Mouse (Mus musculus) forebrain, embryonic 10.5 days (tissue): Measurements from ENCODE around the gene Itprip. TPM values are rescaled to one million over a fixed set of nuclear protein-coding genes. Genes with fewer than 3 reads are reported as not detected.

Source experiments
- DNase-seq: peaks from one replicate; pipeline ENCODE4 v3.0.0-alpha.2; 2017; ENCODE audit warnings: low spot score; ENCODE audit errors: extremely low spot score
- H3K27ac ChIP-seq: fragments of 300-500 bp; sonication (generic); 2 replicates; pipeline ENCODE4 v1.5.1; 2016; ENCODE audit warnings: mild to moderate bottlenecking
- H3K27me3 ChIP-seq: fragments of 300-500 bp; sonication (generic); 2 replicates; pipeline ENCODE4 v1.6.1; 2016; ENCODE audit warnings: mild to moderate bottlenecking; ENCODE audit not compliant: poor library complexity, severe bottlenecking
- H3K36me3 ChIP-seq: fragments of 300-500 bp; sonication (generic); replicated peaks from 2 replicates; pipeline ENCODE4 v1.6.1; 2016; ENCODE audit warnings: mild to moderate bottlenecking, moderate library complexity
- H3K4me1 ChIP-seq: fragments of 300-500 bp; sonication (generic); 2 replicates; pipeline ENCODE4 v1.6.1; 2016
- H3K4me3 ChIP-seq: fragments of 300-500 bp; sonication (generic); 2 replicates; pipeline ENCODE4 v1.5.1; 2016; ENCODE audit warnings: mild to moderate bottlenecking, moderate library complexity
- H3K9me3 ChIP-seq: fragments of 300-500 bp; sonication (generic); 2 replicates; pipeline ENCODE4 v1.6.1; 2016; ENCODE audit warnings: mild to moderate bottlenecking, moderate library complexity
- WGBS: fragments of 180-500 bp; shearing (Covaris S2); methylation state at CpG from one replicate; pipeline ENCODE4 v1.1.7; 2016; 5-methylcytosine and 5-hydroxymethylcytosine counted together
- polyA plus RNA-seq: library from polyadenylated mRNA; unstranded; fragments of >200 nt; fragmentation: Nextera tagmentation; extraction: Ambion mirVana; gene quantifications from 2 replicates; pipeline ENCODE4 v1.2.1, GENCODE M21; 2016

Gene Itprip
- polyA plus RNA-seq, 1 experiment from 2014 or later, result 21.2 TPM

- no peaks in the 10 kb centered on the region for H3K27me3 ChIP-seq
- no peaks in the 10 kb centered on the region for H3K36me3 ChIP-seq
- H3K9me3 ChIP-seq, result no peaks in the 10 kb centered on the region
- no peak for DNase-seq
- H3K27ac ChIP-seq, result no peak overlapping the region
- 78% methylated on average over 7 of the region's 7 CpGs for WGBS
- no peak overlapping the region for H3K4me3 ChIP-seq
- peaks cover 6% of the 10 kb centered on the region for H3K4me1 ChIP-seq
Observed at GRCm38 (mm10) chr19:47870102-47870666, 48.9 kb downstream of the Itprip start.

GRCm38 (mm10) chr19:47869516-47869915 lies 49.6 kb downstream of the Itprip start:
- Histone ChIP-seq H3K4me1 (peaks cover 13% of the 10 kb centered on the region), H3K27ac (no peak overlapping the region), H3K36me3 (peaks cover 2% of the 10 kb centered on the region; the same call in 1 of the 2 replicates), H3K9me3 (no peaks in the 10 kb centered on the region), H3K27me3 (no peaks in the 10 kb centered on the region), H3K4me3 (no peak overlapping the region)
- DNase-seq, result no peak
- 84% methylated on average over 3 of the region's 3 CpGs for WGBS

GRCm38 (mm10) chr19:47868951-47869350 lies 50.1 kb downstream of the Itprip start:
- H3K36me3 ChIP-seq, result peaks cover 7% of the 10 kb centered on the region; the same call in 1 of the 2 replicates
- H3K27me3 ChIP-seq, result no peaks in the 10 kb centered on the region
- WGBS, result 73% methylated on average over 4 of the region's 4 CpGs
- DNase-seq, result no peak
- no peak overlapping the region for H3K27ac ChIP-seq
- H3K4me1 ChIP-seq, result peaks cover 14% of the 10 kb centered on the region
- no peaks in the 10 kb centered on the region for H3K9me3 ChIP-seq
- H3K4me3 ChIP-seq, result no peak overlapping the region

GRCm38 (mm10) chr19:47867628-47868175 lies 51.4 kb downstream of the Itprip start:
- Histone ChIP-seq H3K4me1 (peaks cover 14% of the 10 kb centered on the region), H3K36me3 (peaks cover 14% of the 10 kb centered on the region; the same call in 1 of the 2 replicates), H3K27ac (no peak overlapping the region), H3K9me3 (no peaks in the 10 kb centered on the region), H3K27me3 (no peaks in the 10 kb centered on the region), H3K4me3 (no peak overlapping the region)
- 71% methylated on average over 4 of the region's 4 CpGs for WGBS
- no peak for DNase-seq

- Histone ChIP-seq H3K4me3 (peak within 1 kb of the TSS; percentile 74), H3K4me1 (peaks cover 14% of the 10 kb centered on the region), H3K27ac (peak within 1 kb of the TSS; percentile 97), H3K36me3 (peaks cover 23% of the 10 kb centered on the region; the same call in 1 of the 2 replicates), H3K9me3 (no peaks in the 10 kb centered on the region), H3K27me3 (no peaks in the 10 kb centered on the region)
- peak; percentile 93 for DNase-seq
- under 1% methylated on average over 49 of the region's 49 CpGs for WGBS
Observed at GRCm38 (mm10) chr19:47865353-47865947, 53.6 kb downstream of the Itprip start, which contains the start of gene Gsto2. TSS of gene Gsto2 (plus strand) at chr19:47865534.

- H3K4me3 ChIP-seq, result peak overlapping the region; percentile 74
Observed at GRCm38 (mm10) chr19:47864721-47865120, 54.4 kb downstream of the Itprip start.

GRCm38 (mm10) chr19:47864051-47864450 lies 55.0 kb downstream of the Itprip start:
- DNase-seq, result no peak
- H3K27me3 ChIP-seq, result no peaks in the 10 kb centered on the region
- H3K9me3 ChIP-seq, result no peaks in the 10 kb centered on the region
- H3K27ac ChIP-seq, result no peak overlapping the region
- 96% methylated on average over 9 of the region's 9 CpGs for WGBS
- peaks cover 37% of the 10 kb centered on the region for H3K36me3 ChIP-seq
- H3K4me3 ChIP-seq, result no peak overlapping the region
- peaks cover 14% of the 10 kb centered on the region for H3K4me1 ChIP-seq

More at GRCm38 (mm10) chr19:47864721-47865120, 54.4 kb downstream of the Itprip start:
- Histone ChIP-seq H3K4me1 (peaks cover 14% of the 10 kb centered on the region), H3K27ac (peak overlapping the region; percentile 97), H3K27me3 (no peaks in the 10 kb centered on the region), H3K36me3 (peaks cover 30% of the 10 kb centered on the region), H3K9me3 (no peaks in the 10 kb centered on the region)
- 85% methylated on average over 7 of the region's 7 CpGs for WGBS
- DNase-seq, result no peak

- H3K27me3 ChIP-seq, result no peaks in the 10 kb centered on the region
- no peaks in the 10 kb centered on the region for H3K9me3 ChIP-seq
- DNase-seq, result no peak
- H3K27ac ChIP-seq, result no peak overlapping the region
- H3K4me1 ChIP-seq, result peaks cover 14% of the 10 kb centered on the region
- 96% methylated on average over 3 of the region's 3 CpGs for WGBS
- no peak overlapping the region for H3K4me3 ChIP-seq
- peaks cover 50% of the 10 kb centered on the region for H3K36me3 ChIP-seq
Observed at GRCm38 (mm10) chr19:47862581-47862980, 56.5 kb downstream of the Itprip start.

GRCm38 (mm10) chr19:47859180-47859579 lies 59.9 kb downstream of the Itprip start:
- no peak for DNase-seq
- Histone ChIP-seq H3K27ac (no peak overlapping the region), H3K4me1 (peaks cover 22% of the 10 kb centered on the region), H3K4me3 (no peak overlapping the region), H3K9me3 (no peaks in the 10 kb centered on the region), H3K27me3 (peaks cover 4% of the 10 kb centered on the region; the same call in 1 of the 2 replicates), H3K36me3 (peaks cover 46% of the 10 kb centered on the region)
- 93% methylated on average over 8 of the region's 8 CpGs for WGBS

- DNase-seq, result no peak
- Histone ChIP-seq H3K27me3 (peaks cover 13% of the 10 kb centered on the region), H3K36me3 (peaks cover 38% of the 10 kb centered on the region), H3K4me1 (peaks cover 28% of the 10 kb centered on the region), H3K9me3 (no peaks in the 10 kb centered on the region), H3K4me3 (no peak overlapping the region), H3K27ac (no peak overlapping the region)
- 84% methylated on average over 18 of the region's 18 CpGs for WGBS
Observed at GRCm38 (mm10) chr19:47857957-47858942, 60.8 kb downstream of the Itprip start.

GRCm38 (mm10) chr19:47854796-47855783 lies 64.0 kb downstream of the Itprip start, which contains the start of gene Gsto1:
TSS of gene Gsto1 (plus strand) at chr19:47854970.
- H3K4me3 ChIP-seq, result peak within 1 kb of the TSS; percentile 80
- H3K9me3 ChIP-seq, result no peaks in the 10 kb centered on the region
- H3K27me3 ChIP-seq, result peaks cover 18% of the 10 kb centered on the region
- peak within 1 kb of the TSS; percentile 87 for H3K27ac ChIP-seq
- H3K36me3 ChIP-seq, result peaks cover 24% of the 10 kb centered on the region
- H3K4me1 ChIP-seq, result peaks cover 28% of the 10 kb centered on the region
- peak; percentile 86 for DNase-seq
- WGBS, result under 1% methylated on average over 60 of the region's 60 CpGs
